Mouse (Mus musculus): ENCODE results near the gene Ldb2. TPM values are rescaled to one million over a fixed set of nuclear protein-coding genes. Genes with fewer than 3 reads are reported as not detected.

Gene Ldb2
- polyA plus RNA-seq, 2 experiments, result 59.5 to 64.4 TPM

- no peaks in the 10 kb centered on the region for H3K27me3 ChIP-seq (ENCODE audit: control insufficient read depth, insufficient read depth, low read length)
- H3K4me3 ChIP-seq (replicated peaks; ENCODE audit: low read length), result no peak overlapping the region
- H3K27ac ChIP-seq (replicated peaks; ENCODE audit: low read depth, low read length), result no peak overlapping the region; the same call in 1 of the 2 replicates
- 43% methylated on average over 5 of the region's 5 CpGs for WGBS
- no peak overlapping the region for H3K4me2 ChIP-seq (replicated peaks; ENCODE audit: low read depth, low read length, severe bottlenecking)
- ATAC-seq (ENCODE audit: low FRiP score, low read depth) (no peak), DNase-seq (ENCODE audit: low spot score) (no peak)
- H3K36me3 ChIP-seq (ENCODE audit: control insufficient read depth, insufficient read depth, low read length), result no peaks in the 10 kb centered on the region
- H3K4me1 ChIP-seq (ENCODE audit: control insufficient read depth, insufficient read depth, low read length), result peaks cover 3% of the 10 kb centered on the region; the same call in 1 of the 2 replicates
- no peaks in the 10 kb centered on the region for H3K9me3 ChIP-seq (ENCODE audit: control insufficient read depth, low read length)
- TF ChIP-seq POLR2A (IDR thresholded peaks at IDR 0.05; ENCODE audit: borderline replicate concordance, extremely low read depth, insufficient read depth, insufficient read length), result no peak
- H3K9ac ChIP-seq (ENCODE audit: low read depth, low read length, severe bottlenecking), result no peak overlapping the region
These were observed 294.7 kb downstream of the Ldb2 start for GRCm38 (mm10) chr5:44504786-44505185.

GRCm38 (mm10) chr5:44498229-44498628, 301.3 kb downstream of the Ldb2 start:
- H3K4me2 ChIP-seq (replicated peaks; ENCODE audit: low read depth, low read length, severe bottlenecking), result no peak overlapping the region
- ATAC-seq (ENCODE audit: low FRiP score, low read depth), result no peak
- no peaks in the 10 kb centered on the region for H3K27me3 ChIP-seq (ENCODE audit: control insufficient read depth, insufficient read depth, low read length)
- H3K27ac ChIP-seq (replicated peaks; ENCODE audit: low read depth, low read length), result no peak overlapping the region
- no peaks in the 10 kb centered on the region for H3K36me3 ChIP-seq (ENCODE audit: control insufficient read depth, insufficient read depth, low read length)
- WGBS, result 92% methylated on average over 1 of the region's 1 CpGs
- no peak overlapping the region for H3K9ac ChIP-seq (ENCODE audit: low read depth, low read length, severe bottlenecking)
- no peak for DNase-seq (ENCODE audit: low spot score)
- no peak overlapping the region for H3K4me3 ChIP-seq (replicated peaks; ENCODE audit: low read length)
- TF ChIP-seq POLR2A (IDR thresholded peaks at IDR 0.05; ENCODE audit: borderline replicate concordance, extremely low read depth, insufficient read depth, insufficient read length), result no peak
- H3K4me1 ChIP-seq (ENCODE audit: control insufficient read depth, insufficient read depth, low read length), result 0 out of 2 replicates have a peak, but pooled peaks cover 6% of the 10 kb centered on the region
- no peaks in the 10 kb centered on the region for H3K9me3 ChIP-seq (ENCODE audit: control insufficient read depth, low read length)

GRCm38 (mm10) chr5:44496854-44497253, 302.6 kb downstream of the Ldb2 start:
- no peak overlapping the region for H3K4me2 ChIP-seq (replicated peaks; ENCODE audit: low read depth, low read length, severe bottlenecking)
- no peak overlapping the region for H3K4me3 ChIP-seq (replicated peaks; ENCODE audit: low read length)
- DNase-seq (ENCODE audit: low spot score) (no peak), ATAC-seq (ENCODE audit: low FRiP score, low read depth) (no peak)
- H3K9ac ChIP-seq (ENCODE audit: low read depth, low read length, severe bottlenecking), result no peak overlapping the region
- WGBS, result 75% methylated on average over 3 of the region's 3 CpGs
- no peaks in the 10 kb centered on the region for H3K27me3 ChIP-seq (ENCODE audit: control insufficient read depth, insufficient read depth, low read length)
- H3K36me3 ChIP-seq (ENCODE audit: control insufficient read depth, insufficient read depth, low read length), result no peaks in the 10 kb centered on the region
- H3K4me1 ChIP-seq (ENCODE audit: control insufficient read depth, insufficient read depth, low read length), result 0 out of 2 replicates have a peak, but pooled peaks cover 6% of the 10 kb centered on the region
- no peak overlapping the region for H3K27ac ChIP-seq (replicated peaks; ENCODE audit: low read depth, low read length)
- H3K9me3 ChIP-seq (ENCODE audit: control insufficient read depth, low read length), result no peaks in the 10 kb centered on the region
- no peak for TF ChIP-seq POLR2A (IDR thresholded peaks at IDR 0.05; ENCODE audit: borderline replicate concordance, extremely low read depth, insufficient read depth, insufficient read length)

GRCm38 (mm10) chr5:44495092-44495491, 304.4 kb downstream of the Ldb2 start:
- Histone ChIP-seq H3K36me3 (ENCODE audit: control insufficient read depth, insufficient read depth, low read length) (no peaks in the 10 kb centered on the region), H3K4me2 (replicated peaks; ENCODE audit: low read depth, low read length, severe bottlenecking) (no peak overlapping the region), H3K27me3 (ENCODE audit: control insufficient read depth, insufficient read depth, low read length) (no peaks in the 10 kb centered on the region), H3K4me3 (replicated peaks; ENCODE audit: low read length) (no peak overlapping the region), H3K9ac (ENCODE audit: low read depth, low read length, severe bottlenecking) (no peak overlapping the region), H3K9me3 (ENCODE audit: control insufficient read depth, low read length) (no peaks in the 10 kb centered on the region), H3K27ac (replicated peaks; ENCODE audit: low read depth, low read length) (no peak overlapping the region), H3K4me1 (ENCODE audit: control insufficient read depth, insufficient read depth, low read length) (0 out of 2 replicates have a peak, but pooled peaks cover 6% of the 10 kb centered on the region)
- WGBS, result 74% methylated on average over 4 of the region's 4 CpGs
- no peak for TF ChIP-seq POLR2A (IDR thresholded peaks at IDR 0.05; ENCODE audit: borderline replicate concordance, extremely low read depth, insufficient read depth, insufficient read length)
- ATAC-seq (ENCODE audit: low FRiP score, low read depth) (no peak), DNase-seq (ENCODE audit: low spot score) (peak; percentile 9)

GRCm38 (mm10) chr5:44494133-44494532, 305.3 kb downstream of the Ldb2 start:
- no peak overlapping the region for H3K4me3 ChIP-seq (replicated peaks; ENCODE audit: low read length)
- WGBS, result 67% methylated on average over 9 of the region's 9 CpGs
- TF ChIP-seq POLR2A (IDR thresholded peaks at IDR 0.05; ENCODE audit: borderline replicate concordance, extremely low read depth, insufficient read depth, insufficient read length), result no peak
- no peaks in the 10 kb centered on the region for H3K27me3 ChIP-seq (ENCODE audit: control insufficient read depth, insufficient read depth, low read length)
- no peak overlapping the region for H3K9ac ChIP-seq (ENCODE audit: low read depth, low read length, severe bottlenecking)
- H3K4me1 ChIP-seq (ENCODE audit: control insufficient read depth, insufficient read depth, low read length), result 0 out of 2 replicates have a peak, but pooled peaks cover 6% of the 10 kb centered on the region
- no peak overlapping the region for H3K4me2 ChIP-seq (replicated peaks; ENCODE audit: low read depth, low read length, severe bottlenecking)
- DNase-seq (ENCODE audit: low spot score), result no peak
- no peaks in the 10 kb centered on the region for H3K36me3 ChIP-seq (ENCODE audit: control insufficient read depth, insufficient read depth, low read length)
- H3K27ac ChIP-seq (replicated peaks; ENCODE audit: low read depth, low read length), result no peak overlapping the region
- no peak for ATAC-seq (ENCODE audit: low FRiP score, low read depth)
- H3K9me3 ChIP-seq (ENCODE audit: control insufficient read depth, low read length), result no peaks in the 10 kb centered on the region

GRCm38 (mm10) chr5:44491526-44491925, 308.0 kb downstream of the Ldb2 start:
- H3K36me3 ChIP-seq (ENCODE audit: control insufficient read depth, insufficient read depth, low read length), result no peaks in the 10 kb centered on the region
- DNase-seq (ENCODE audit: low spot score) (no peak), ATAC-seq (ENCODE audit: low FRiP score, low read depth) (no peak)
- H3K27ac ChIP-seq (replicated peaks; ENCODE audit: low read depth, low read length), result no peak overlapping the region
- WGBS, result 96% methylated on average over 1 of the region's 1 CpGs
- no peaks in the 10 kb centered on the region for H3K9me3 ChIP-seq (ENCODE audit: control insufficient read depth, low read length)
- no peaks in the 10 kb centered on the region for H3K4me1 ChIP-seq (ENCODE audit: control insufficient read depth, insufficient read depth, low read length)
- no peak overlapping the region for H3K4me3 ChIP-seq (replicated peaks; ENCODE audit: low read length)
- H3K9ac ChIP-seq (ENCODE audit: low read depth, low read length, severe bottlenecking), result no peak overlapping the region
- TF ChIP-seq POLR2A (IDR thresholded peaks at IDR 0.05; ENCODE audit: borderline replicate concordance, extremely low read depth, insufficient read depth, insufficient read length), result no peak
- H3K27me3 ChIP-seq (ENCODE audit: control insufficient read depth, insufficient read depth, low read length), result no peaks in the 10 kb centered on the region
- H3K4me2 ChIP-seq (replicated peaks; ENCODE audit: low read depth, low read length, severe bottlenecking), result no peak overlapping the region

Data from limb, embryonic 14.5 days (tissue).